Mouse (Mus musculus) c-Kit-positive CD71-positive TER-119-positive erythroid progenitor cells, embryonic 14.5 days (primary cell): ENCODE data around the gene Gipc3.
A peak's percentile ranks its signal among the peaks of the same experiment; 100 is the strongest.

Experiments
- DNase-seq: peaks from one replicate; pipeline ENCODE4 v3.0.0-alpha.2; 2013; ENCODE audit warnings: low spot score

Gipc3 gene

DNA sequence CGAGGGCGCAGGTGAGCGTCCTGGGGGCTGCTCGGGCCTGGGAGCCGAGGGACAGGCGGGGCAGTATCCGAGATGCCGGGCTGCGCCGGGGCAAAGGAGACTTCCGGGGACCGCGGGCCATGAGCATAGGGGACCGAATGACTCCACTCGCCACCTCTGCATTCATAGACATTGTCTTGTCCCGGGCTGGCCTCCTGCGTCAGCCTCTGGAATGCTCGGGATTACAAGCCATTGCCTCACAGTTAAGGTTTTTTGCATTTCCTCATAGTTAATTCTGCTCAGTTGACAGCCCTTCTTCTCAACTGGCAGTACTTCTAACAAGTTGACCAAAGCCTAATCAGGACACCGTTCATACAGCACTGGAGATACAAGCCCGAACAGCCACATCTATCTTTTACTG is 21.6 kb downstream of the Gipc3 start:
- peak; percentile 43 for DNase-seq

DNA sequence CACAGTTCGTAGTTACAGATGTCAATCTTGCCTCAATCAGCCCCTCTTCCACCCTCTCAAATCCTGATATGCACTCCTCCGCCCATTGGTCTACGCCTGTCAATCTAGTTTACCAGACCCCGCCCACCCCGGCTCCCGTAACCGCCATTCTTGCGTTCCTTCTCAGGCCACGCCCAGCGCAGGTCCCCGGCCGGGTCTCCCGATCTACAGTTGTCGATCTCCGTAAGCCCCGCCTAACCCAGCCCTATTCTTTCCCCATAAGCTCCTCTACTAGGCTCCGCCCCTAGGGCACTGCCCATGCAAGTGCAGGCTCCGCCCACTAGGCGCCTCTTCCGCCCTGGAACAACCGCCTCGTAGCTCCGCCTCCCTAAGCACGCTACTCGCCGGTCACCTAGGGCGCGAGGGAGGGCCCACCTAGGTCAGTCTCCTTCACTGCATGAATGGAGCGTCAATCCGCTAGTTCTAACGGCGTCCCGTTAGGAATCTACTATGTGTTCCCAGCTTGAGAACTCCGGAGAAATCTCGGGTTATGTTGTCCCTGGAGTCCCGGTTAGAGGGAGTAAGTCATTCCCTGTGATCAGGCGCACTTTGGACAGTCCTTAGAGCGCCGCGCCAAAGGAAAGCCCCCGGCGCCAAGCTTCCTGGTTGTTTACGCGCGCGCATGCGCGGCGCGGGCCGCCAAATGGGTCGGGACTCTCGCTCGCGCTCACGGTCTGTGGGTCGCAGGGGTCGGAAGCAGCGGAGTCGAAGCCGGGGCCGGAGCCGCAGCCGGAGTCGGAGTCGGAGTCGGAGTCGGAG is 22.3 kb downstream of the Gipc3 start, which contains the start of gene Cactin:
Gene Cactin (plus strand): TSS at position 554 of the 798 bp plus-strand sequence.
- DNase-seq = peak; percentile 100

DNA sequence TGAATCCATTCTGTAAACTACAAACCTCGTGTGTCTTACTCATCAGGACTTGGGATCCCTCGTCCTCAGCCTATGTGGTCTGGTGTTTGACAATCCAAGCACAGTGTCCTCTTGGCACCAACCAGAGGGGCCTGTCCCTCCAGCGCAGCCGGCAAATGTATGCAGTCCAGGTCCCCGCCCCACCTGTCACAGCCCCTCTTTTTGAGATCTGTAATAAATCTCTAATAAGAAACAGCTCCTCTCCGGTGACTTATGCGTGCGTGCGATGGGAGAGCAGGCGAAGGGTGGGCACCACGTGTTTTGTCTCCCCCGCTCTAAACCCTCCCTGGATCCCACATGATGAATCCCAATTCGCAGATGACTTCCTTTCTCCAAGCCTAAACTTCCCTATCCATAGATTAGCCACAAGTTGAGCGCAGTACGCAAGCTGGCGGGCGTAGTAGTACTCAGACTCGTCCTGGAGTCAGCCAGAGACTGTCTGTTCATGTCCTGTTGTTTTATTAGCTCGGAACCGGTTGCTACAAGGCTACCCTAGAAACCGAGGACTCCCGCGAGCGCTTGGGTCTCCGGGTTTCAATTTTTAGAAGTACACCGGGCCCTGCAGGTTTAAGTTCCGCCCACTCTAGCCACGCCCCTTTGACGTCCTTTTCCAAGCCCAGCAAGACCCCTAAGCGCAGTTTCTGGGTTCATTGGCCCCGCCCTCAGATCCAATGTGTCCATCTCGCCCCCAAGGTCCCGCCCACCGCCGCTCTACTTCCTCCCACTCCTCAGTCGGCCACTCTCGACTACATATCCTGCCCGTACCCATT is 23.1 kb downstream of the Gipc3 start:
- DNase-seq = peak; percentile 96

DNA sequence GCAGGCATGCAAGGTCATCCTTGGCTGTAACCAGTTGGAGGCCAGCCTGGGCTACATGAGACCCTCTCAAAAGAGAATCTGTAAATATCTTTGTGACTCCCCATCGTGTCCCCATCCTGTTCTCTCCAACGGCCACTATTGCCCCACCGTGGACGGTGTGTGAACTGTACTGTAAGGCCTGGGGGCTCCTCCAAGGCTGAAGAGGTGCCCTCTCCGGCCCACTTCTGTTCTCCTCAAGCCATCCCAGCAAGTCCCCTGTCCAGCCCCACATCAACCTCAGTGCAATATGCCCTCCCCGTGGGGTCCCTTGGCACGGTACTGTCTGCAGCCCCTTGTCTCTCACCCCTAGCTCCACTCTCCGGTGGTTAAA is 23.8 kb downstream of the Gipc3 start:
- DNase-seq = no peak

DNA sequence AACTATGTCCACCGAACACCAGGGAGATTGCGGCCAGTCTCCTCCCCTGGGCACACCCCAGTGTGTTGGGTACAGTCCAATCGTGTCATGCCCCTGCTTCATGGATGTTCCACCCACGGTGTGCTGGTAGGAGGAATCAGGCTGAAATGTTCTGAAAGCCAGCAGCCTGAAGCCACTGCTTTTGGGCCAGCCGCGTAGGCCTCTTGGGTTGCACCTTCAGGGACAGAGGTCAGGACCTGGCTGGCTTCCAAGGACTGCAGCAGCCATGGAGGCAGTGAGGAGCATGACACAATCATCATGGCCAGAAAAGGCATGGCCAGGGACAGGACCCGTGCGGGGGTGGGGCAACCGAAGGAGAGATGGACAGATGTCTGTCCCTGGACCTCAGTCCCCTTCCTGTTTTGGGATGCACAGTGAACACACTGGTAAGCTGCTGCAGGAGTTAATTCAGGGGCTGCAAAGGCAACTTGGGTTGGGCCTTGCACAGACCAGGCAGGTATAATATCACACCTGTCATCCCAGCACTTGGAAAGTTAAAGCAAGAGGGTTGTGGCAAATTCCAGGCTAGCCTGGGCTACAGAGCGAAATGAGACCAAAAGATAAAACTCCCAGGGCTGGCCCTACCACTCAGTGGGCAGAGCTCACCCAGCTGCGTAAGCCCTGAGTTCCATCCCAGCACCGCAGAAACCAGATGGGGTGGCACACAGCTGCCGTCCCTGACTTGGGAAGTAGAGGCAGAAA is 24.3 kb downstream of the Gipc3 start:
- DNase-seq = no peak

DNA sequence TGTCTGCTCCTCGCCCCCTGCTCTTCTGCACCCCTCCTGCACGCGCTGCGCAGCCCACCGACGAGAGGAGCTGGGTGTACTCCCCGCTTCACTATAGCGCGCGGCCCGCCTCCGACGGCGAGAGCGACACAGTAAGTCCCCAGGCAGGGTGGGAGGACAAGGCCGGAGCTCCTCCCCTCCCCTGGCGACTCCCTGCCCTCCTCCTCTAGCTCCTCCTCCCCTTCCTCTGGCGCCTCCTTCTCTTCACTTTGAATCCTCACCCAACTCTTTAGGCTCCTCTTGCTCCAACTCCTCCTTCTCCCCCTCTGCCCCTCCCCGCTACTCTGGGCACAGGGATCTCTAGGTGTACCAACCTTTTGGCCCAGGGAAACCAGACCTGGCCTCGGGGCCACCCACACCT is 25.8 kb downstream of the Gipc3 start:
- DNase-seq = peak; percentile 56

DNA sequence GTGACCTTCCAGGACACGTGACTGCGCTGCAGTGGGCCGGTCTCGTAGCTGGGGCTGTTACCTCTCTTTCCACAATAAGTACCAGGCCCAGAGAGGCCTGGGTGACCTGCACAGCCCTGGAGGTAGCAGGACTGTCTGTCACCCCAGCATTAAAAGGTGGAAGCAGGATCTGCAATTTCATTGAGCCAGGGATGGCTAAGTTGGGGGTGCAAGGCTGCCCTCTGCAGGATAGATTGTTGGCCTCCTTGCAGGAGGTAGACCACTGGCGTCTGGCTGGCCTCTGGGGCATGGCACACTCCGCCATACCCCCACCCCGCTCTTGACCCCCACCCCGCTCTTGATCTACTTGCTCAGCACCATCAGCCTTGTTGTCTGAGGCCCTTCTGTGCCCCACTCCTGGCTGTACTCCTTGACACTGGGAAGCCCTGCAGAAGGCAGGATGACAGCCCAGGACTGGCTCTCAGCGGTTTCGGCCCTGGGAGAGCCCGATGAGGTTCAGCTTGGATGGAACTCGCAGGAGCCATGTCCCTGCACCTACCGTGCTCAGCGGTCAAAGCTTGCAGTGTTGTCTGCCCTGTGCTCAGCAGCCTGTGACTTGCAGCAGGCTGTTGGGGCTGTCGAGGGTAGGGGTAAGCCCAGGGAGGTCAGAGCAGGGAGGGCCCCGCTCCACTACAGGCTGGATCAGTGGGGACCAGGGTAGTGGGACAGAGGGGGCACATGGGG is 26.6 kb downstream of the Gipc3 start:
- no peak for DNase-seq

GRCm38 (mm10) chr10:81315587-81315986 is 27.5 kb downstream of the Gipc3 start:
- no peak for DNase-seq

GRCm38 (mm10) chr10:81314201-81314600 is 28.9 kb downstream of the Gipc3 start:
- DNase-seq = no peak

DNA sequence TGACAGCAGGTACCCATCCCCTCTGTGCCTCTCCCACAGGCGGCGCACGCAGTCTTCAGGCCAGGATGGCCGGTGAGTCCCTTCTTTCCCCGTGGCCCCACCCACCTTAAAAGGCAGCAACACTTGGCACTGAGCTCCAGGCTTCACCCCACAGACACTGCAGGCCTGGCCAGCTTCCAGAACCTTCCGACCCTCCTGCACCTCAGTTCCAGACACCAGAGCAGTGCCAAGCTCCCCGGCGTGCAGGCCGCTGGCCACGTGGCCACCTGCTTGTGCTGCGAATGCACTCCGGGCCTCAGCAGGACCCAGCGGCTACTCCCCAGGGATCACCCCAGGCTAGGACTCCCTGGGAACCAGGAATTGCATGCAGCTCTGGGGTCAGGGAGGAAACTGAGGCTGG is 29.5 kb downstream of the Gipc3 start:
- no peak for DNase-seq

DNA sequence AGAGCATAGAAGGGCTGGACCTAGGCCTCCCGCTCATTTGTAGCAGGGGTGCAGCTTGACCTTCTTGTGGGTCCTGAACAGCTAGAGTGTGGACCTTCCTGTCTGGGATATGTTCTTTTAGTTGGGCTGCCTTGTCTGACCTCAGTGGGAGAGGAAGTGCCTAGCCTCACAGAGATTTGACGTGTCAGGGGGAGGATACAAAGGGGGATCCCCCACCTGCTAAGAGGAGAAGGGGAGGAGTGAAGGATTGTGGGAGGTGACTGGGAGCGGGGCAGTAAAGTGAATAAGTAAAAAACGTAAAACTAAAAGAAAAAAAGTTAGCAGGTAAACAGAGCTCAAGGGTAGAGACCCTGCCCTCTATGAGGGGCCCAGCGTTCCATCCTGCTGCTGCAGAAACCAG is 33.5 kb downstream of the Gipc3 start:
- no peak for DNase-seq

DNA sequence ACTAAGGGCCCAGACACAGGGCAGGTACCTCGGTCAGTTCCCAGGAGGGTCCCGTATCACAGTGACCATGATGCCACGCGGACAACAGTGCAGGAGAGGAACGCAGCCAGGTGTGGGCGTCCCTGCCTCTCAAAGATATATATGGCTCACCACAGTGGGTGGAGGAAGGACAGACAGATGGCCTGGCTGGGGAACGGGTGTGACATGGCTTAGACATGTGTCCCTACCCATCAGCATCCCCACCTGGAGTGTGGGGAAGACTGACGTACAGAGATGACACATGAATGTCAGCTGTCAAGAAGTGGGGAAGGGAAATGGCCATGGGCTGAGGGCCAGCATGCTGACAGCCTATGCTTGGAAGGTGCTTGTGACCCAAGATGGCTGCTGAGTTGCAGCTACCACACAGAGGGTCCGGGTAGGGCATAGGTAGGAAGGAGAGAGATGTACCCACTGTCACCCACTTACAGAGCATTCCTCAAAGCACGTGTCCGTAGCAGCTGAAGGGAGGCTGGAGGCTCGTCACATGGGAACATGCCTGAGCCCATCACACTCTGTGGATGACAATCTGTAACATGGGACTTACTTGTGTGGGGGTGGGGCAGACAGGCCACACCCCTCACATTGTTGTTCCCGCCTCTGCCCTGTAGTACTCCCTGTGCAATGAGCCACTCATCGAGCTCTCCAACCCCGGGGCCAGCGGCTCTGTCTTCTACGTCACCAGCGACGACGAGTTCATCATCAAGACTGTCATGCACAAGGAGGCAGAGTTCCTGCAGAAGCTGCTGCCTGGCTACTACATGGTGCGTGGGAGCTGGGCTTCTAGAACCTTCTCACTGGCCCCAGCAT is 36.0 kb downstream of the Gipc3 start:
- no peak for DNase-seq

- no peak for DNase-seq
Measured at GRCm38 (mm10) chr10:81306173-81306668, 36.8 kb downstream of the Gipc3 start.

DNA sequence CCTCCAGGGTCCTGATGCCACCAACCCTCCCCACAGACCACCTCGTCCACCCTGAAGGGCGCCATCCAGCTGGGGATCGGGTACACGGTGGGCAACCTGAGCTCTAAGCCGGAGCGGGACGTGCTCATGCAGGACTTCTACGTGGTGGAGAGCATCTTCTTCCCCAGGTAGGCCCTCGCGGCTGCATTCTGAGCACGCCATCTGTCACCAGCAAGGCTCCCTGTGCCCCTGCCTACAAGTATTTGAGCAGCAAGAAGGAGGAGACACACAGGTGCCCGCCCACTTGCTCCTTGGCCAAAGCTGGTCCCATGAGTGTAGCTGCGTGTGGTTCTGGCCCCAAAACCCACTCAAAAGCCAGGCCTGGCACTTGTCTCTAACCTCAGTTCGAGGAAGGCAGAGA is 37.4 kb downstream of the Gipc3 start:
- no peak for DNase-seq

DNA sequence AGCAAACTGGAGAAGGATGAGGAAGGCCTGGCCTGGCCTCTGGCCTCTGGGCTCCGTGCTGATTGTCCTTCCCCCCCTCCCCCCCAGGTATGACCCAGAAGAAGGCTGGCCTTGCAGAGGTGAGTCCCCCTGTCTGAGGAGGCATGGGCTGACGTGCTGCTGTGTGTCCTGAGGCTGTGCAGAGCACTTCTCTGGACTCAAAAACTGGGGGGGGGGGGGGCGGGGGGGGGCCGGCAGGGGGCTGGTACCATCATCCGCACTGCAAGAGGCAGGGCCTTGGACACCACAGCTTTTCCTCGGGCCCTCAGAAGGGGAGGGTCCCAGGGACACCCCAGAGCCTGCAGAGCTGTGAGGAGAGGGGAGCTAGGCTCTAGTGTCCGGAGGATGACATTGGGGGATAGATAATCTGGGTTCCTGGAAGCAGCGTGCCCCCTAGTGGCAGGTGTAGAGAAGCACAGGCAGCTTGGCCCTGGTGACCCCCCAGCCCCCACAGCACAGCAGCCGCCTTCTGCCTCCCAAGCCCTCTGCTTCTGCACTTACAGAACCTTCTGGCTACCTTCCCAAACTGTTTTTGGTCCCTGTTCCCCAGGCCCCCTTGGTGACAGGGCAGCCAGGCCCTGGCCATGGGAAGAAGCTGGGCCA is 38.3 kb downstream of the Gipc3 start:
- peak; percentile 59 for DNase-seq

DNA sequence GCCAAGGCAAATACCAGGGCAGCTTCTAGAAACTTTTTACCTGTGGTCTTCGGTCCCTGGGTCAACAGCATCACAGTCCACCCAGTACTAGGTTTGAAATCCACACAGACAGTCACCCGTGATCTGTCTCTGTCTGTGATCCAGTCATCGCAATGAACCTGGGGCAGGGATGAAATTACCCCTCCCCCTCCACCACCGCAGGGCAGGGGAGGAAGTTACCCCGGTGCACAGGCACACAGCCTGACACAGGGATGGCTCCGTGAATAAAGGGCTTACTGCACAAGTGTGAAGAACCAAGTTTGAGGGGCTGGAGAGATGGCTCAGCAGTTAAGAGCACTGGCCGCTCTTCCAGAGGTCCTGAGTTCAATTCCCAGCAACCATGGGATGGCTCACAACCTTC is 39.3 kb downstream of the Gipc3 start:
- DNase-seq = no peak

DNA sequence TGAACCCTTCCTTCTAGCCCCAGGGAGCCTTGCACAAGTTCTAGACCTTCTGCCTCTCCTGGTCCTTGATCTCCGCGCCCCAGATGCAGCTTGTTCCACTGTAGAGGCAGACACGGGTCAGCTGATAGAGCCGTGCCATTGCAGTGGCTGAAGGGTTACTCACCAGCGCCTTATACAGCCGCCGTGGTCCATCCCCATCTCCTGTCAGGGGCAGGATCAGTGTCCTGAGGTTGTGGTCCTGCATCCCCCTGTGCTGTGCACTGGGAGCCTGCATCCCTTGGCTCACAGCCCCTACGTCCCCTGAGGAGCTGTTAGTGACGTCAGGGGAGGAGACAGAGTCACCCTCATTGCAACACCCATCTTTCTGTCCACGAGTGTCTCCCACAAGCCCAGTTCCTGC is 39.8 kb downstream of the Gipc3 start:
- DNase-seq = no peak

DNA sequence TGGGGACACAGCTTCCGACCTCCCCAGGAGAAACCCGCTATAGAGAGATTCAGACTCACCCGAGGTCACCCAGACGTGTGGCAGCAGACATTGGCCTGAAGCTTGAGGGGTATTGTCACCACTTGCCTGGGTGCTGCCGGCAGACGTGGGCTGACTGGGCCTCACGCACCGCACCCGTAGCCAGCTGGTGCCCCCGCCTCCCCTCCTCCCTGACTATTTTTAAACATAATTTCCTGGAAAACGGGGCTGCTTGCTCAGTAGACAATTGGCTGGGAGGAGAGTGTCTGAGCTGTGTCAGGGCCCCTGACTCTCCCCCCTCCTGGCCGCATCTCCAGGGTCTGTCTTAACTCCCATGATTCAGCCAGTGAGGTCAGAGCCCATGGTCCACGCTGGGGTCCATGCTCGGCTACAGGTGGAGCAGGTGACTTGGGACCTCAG is 40.3 kb downstream of the Gipc3 start:
- DNase-seq = peak; percentile 46

DNA sequence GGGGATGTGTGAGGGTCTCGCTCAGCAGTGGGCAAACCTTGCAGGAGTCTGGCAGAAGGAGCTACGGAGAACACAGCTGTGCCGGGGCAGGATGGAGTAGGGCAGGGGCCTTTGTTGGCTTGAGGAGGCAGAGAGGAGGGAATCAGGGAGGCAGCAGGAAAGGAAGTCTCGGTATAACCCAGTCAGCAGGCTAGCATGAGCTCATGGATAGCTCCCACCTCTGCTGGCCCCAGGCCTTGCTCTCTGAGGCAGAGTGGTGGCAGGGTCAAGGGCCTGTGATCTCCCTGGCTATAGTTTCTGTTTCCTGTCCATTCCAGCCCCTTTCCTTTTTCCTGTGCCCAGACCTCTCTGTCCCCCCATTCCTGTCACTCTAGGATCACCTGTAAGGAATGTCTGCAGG is 40.8 kb downstream of the Gipc3 start:
- no peak for DNase-seq

GRCm38 (mm10) chr10:81301321-81301720 is 41.7 kb downstream of the Gipc3 start:
- no peak for DNase-seq
